Mouse (Mus musculus) liver, postnatal 0 days (tissue): ENCODE results near the gene Ralgapb. TPM values are rescaled to one million over a fixed set of nuclear protein-coding genes. Genes with fewer than 3 reads are reported as not detected.

ENCODE experiments used
- ATAC-seq: fragments of 200-750 bp; cut with Nextera tagmentation; 2 replicates; pipeline ENCODE4 v1.8.0; 2017; ENCODE audit warnings: mild to moderate bottlenecking, moderate library complexity
- DNase-seq: peaks from one replicate; pipeline ENCODE4 v3.0.0-alpha.2; 2016
- H3K27ac ChIP-seq: fragments of 300-500 bp; sonication (generic); 2 replicates; pipeline ENCODE4 v1.5.1; 2014; ENCODE audit warnings: antibody characterized with exemption, moderate library complexity, mild to moderate bottlenecking, low read depth
- H3K27me3 ChIP-seq: fragments of 300-500 bp; sonication (generic); 2 replicates; pipeline ENCODE4 v1.6.1; 2014; ENCODE audit warnings: low read length, control low read depth, mixed read lengths; ENCODE audit not compliant: insufficient read depth
- H3K36me3 ChIP-seq: fragments of 300-500 bp; sonication (generic); replicated peaks from 2 replicates; pipeline ENCODE4 v1.6.1; 2014; ENCODE audit warnings: mild to moderate bottlenecking, control low read depth, low read length, moderate library complexity, mixed read lengths; ENCODE audit not compliant: insufficient read depth
- H3K4me1 ChIP-seq: fragments of 300-500 bp; sonication (generic); 2 replicates; pipeline ENCODE4 v1.6.1; 2014; ENCODE audit warnings: antibody characterized with exemption, mild to moderate bottlenecking, control low read depth; ENCODE audit not compliant: insufficient read depth
- H3K4me2 ChIP-seq: fragments of 300-500 bp; sonication (generic); 2 replicates; pipeline ENCODE4 v1.6.1; 2014; ENCODE audit warnings: low read depth, mild to moderate bottlenecking, low read length, moderate library complexity, mixed read lengths
- H3K4me3 ChIP-seq: fragments of 300-500 bp; sonication (generic); 2 replicates; pipeline ENCODE4 v1.5.1; 2014; ENCODE audit warnings: low read depth, low read length
- H3K9ac ChIP-seq: fragments of 300-500 bp; sonication (generic); replicated peaks from 2 replicates; pipeline ENCODE4 v1.6.1; 2014; ENCODE audit warnings: mild to moderate bottlenecking, moderate library complexity
- H3K9me3 ChIP-seq: fragments of 300-500 bp; sonication (generic); 2 replicates; pipeline ENCODE4 v1.6.1; 2016; ENCODE audit warnings: mild to moderate bottlenecking, control low read depth, low read length, mixed read lengths
- CTCF ChIP-seq: sonication (generic); IDR thresholded peaks from 2 replicates; pipeline ENCODE4 v1.5.1; 2016; ENCODE audit warnings: antibody characterized with exemption, low read depth
- EP300 ChIP-seq: IDR thresholded peaks from 2 replicates; pipeline ENCODE4 v1.6.1; 2016; ENCODE audit warnings: antibody characterized with exemption, low read depth, mild to moderate bottlenecking
- WGBS: fragments of 180-500 bp; shearing (Covaris S2); extraction: QIAGEN DNeasy Blood & Tissue Kit; methylation state at CpG from one replicate; pipeline ENCODE4 v1.1.7; 2014; ENCODE audit not compliant: insufficient replicate concordance; 5-methylcytosine and 5-hydroxymethylcytosine counted together
- polyA plus RNA-seq: library from polyadenylated mRNA; unstranded; fragments of >200 nt; fragmentation: Nextera tagmentation; extraction: Ambion mirVana; gene quantifications from 2 replicates; pipeline ENCODE4 v1.2.1, GENCODE M21; 2015

The Ralgapb gene
- polyA plus RNA-seq, 1 experiment from 2014 or later, result 4.3 TPM

DNA sequence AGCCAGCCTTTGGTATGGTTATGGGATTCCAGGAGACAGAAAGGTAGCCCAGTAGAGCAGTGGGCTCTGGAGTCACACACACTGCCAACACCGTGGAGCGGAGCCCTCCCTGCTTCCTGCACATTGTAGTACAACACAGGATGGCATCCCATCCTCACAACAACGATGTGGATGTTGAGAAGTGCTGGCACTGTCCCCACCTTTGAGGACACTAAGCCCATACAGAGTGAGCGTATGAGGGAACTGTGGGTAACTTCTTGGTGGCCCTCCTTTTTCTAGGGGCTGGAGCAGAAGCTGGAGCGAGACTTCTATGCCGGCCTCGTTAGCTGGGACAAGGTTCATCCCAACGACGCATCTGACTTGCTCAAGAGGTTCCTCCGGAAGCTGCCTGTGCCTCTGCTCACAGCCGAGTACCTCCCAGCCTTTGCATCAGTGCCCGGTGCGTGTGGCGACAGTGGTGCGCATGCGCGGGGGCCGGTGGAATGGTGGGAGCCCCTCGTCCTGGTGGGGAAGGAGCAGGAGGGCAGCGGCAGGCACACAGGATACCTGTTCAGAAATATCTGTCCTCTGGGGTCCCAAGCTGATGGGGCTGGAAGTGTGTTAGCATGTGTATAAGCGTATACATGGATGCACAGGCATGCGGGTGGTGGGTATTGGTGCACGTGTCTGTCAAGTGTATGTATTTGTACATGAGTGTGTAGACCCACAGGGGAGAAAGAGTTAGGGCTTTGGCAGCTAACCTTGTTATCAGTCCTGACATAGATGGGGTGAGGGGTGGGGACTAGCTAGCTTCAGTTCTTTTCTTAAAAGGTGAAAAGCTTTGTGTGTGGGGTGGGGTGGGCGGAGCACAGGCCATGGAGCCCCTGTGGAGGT, 130.0 kb downstream of the Ralgapb start:
- WGBS, result 47% methylated on average over 24 of the region's 24 CpGs
- no peak for TF ChIP-seq CTCF
- no peak for TF ChIP-seq EP300
- Histone ChIP-seq H3K4me2 (no peak overlapping the region; the same call in 1 of the 2 replicates), H3K4me1 (no peaks in the 10 kb centered on the region), H3K36me3 (no peaks in the 10 kb centered on the region), H3K27me3 (no peaks in the 10 kb centered on the region), H3K9me3 (no peaks in the 10 kb centered on the region), H3K9ac (no peak overlapping the region), H3K4me3 (no peak overlapping the region), H3K27ac (no peak overlapping the region)
- ATAC-seq (no peak), DNase-seq (peak; percentile 38)

- ATAC-seq (no peak), DNase-seq (no peak)
- TF ChIP-seq EP300, result no peak
- TF ChIP-seq CTCF, result no peak
- WGBS, result 38% methylated on average over 4 of the region's 4 CpGs
- H3K9ac ChIP-seq, result no peak overlapping the region
- no peak overlapping the region for H3K4me3 ChIP-seq
- no peaks in the 10 kb centered on the region for H3K4me1 ChIP-seq
- H3K36me3 ChIP-seq, result no peaks in the 10 kb centered on the region
- H3K9me3 ChIP-seq, result no peaks in the 10 kb centered on the region
- no peak overlapping the region for H3K4me2 ChIP-seq
- no peak overlapping the region for H3K27ac ChIP-seq
- 0 out of 2 replicates have a peak, but pooled peaks cover under 1% of the 10 kb centered on the region for H3K27me3 ChIP-seq
These were observed 131.6 kb downstream of the Ralgapb start for GRCm38 (mm10) chr2:158541286-158541685.

- 53% methylated on average over 2 of the region's 2 CpGs for WGBS
- Histone ChIP-seq H3K9me3 (no peaks in the 10 kb centered on the region), H3K27ac (no peak overlapping the region), H3K4me3 (no peak overlapping the region), H3K27me3 (peaks cover 5% of the 10 kb centered on the region; the same call in 1 of the 2 replicates), H3K9ac (no peak overlapping the region), H3K4me2 (no peak overlapping the region), H3K4me1 (no peaks in the 10 kb centered on the region), H3K36me3 (no peaks in the 10 kb centered on the region)
- no peak for ATAC-seq
- TF ChIP-seq CTCF (no peak), EP300 (no peak)
- DNase-seq, result no peak
These were observed 135.6 kb downstream of the Ralgapb start for GRCm38 (mm10) chr2:158545266-158545665.

GRCm38 (mm10) chr2:158546751-158547150, 137.1 kb downstream of the Ralgapb start:
- Histone ChIP-seq H3K4me1 (no peaks in the 10 kb centered on the region), H3K27ac (no peak overlapping the region), H3K36me3 (no peaks in the 10 kb centered on the region), H3K9ac (no peak overlapping the region), H3K4me2 (no peak overlapping the region), H3K4me3 (no peak overlapping the region), H3K9me3 (no peaks in the 10 kb centered on the region), H3K27me3 (peaks cover 8% of the 10 kb centered on the region; the same call in 1 of the 2 replicates)
- DNase-seq (peak; percentile 76), ATAC-seq (0 out of 2 replicates have a peak, but pooled peaks have one; percentile 12)
- TF ChIP-seq CTCF (peak; percentile 91), EP300 (no peak)
- WGBS, result 9% methylated on average over 17 of the region's 17 CpGs

Other genes with a start within 250 kb of the Ralgapb start
- gene D630003M21Rik, start 180.6 kb upstream of the Ralgapb start, polyA plus RNA-seq, result 0.64 and 0.67 TPM in 2 replicates
- gene Bpi, start 151.8 kb upstream of the Ralgapb start, polyA plus RNA-seq, result not detected in 2 replicates
- gene Lbp, start 103.4 kb upstream of the Ralgapb start, polyA plus RNA-seq, result 167 and 193 TPM in 2 replicates
- 0.28 and 0.57 TPM in 2 replicates for gene Snhg11, start 34.2 kb upstream of the Ralgapb start, polyA plus RNA-seq
- not detected in 2 replicates for gene Adig, start 92.8 kb downstream of the Ralgapb start, polyA plus RNA-seq
- not detected in 2 replicates for gene Arhgap40, start 102.9 kb downstream of the Ralgapb start, polyA plus RNA-seq
- not detected in 2 replicates for gene Slc32a1, start 200.9 kb downstream of the Ralgapb start, polyA plus RNA-seq
- 2.8 and 3.1 TPM in 2 replicates for gene Actr5, start 215.0 kb downstream of the Ralgapb start, polyA plus RNA-seq